Mouse (Mus musculus) limb, embryonic 13.5 days (tissue): ENCODE data around the gene Spata13. TPM values are rescaled to one million over a fixed set of nuclear protein-coding genes. Genes with fewer than 3 reads are reported as not detected.

Experiments
- ATAC-seq: fragments of 200-750 bp; cut with Nextera tagmentation; 2 replicates; pipeline ENCODE4 v1.8.0; 2017; ENCODE audit warnings: low read depth, moderate number of reproducible peaks, moderate TSS enrichment; ENCODE audit not compliant: low FRiP score
- H3K27ac ChIP-seq: fragments of 300-500 bp; sonication (generic); 2 replicates; pipeline ENCODE4 v1.5.1; 2015; ENCODE audit warnings: inconsistent platforms, mild to moderate bottlenecking, moderate library complexity
- H3K27me3 ChIP-seq: fragments of 300-500 bp; sonication (generic); 2 replicates; pipeline ENCODE4 v1.6.1; 2015; ENCODE audit warnings: mild to moderate bottlenecking, inconsistent platforms
- H3K36me3 ChIP-seq: fragments of 300-500 bp; sonication (generic); 2 replicates; pipeline ENCODE4 v1.6.1; 2015; ENCODE audit warnings: inconsistent platforms, mild to moderate bottlenecking, moderate library complexity
- H3K4me1 ChIP-seq: fragments of 300-500 bp; sonication (generic); 2 replicates; pipeline ENCODE4 v1.6.1; 2015; ENCODE audit warnings: inconsistent platforms
- H3K4me2 ChIP-seq: fragments of 300-500 bp; sonication (generic); replicated peaks from 2 replicates; pipeline ENCODE4 v1.6.1; 2015; ENCODE audit warnings: inconsistent platforms, mild to moderate bottlenecking, moderate library complexity
- H3K4me3 ChIP-seq: fragments of 300-500 bp; sonication (generic); 2 replicates; pipeline ENCODE4 v1.5.1; 2015; ENCODE audit warnings: moderate library complexity, mild to moderate bottlenecking, inconsistent platforms
- H3K9ac ChIP-seq: fragments of 300-500 bp; sonication (generic); 2 replicates; pipeline ENCODE4 v1.6.1; 2015; ENCODE audit warnings: mild to moderate bottlenecking, inconsistent platforms
- H3K9me3 ChIP-seq: fragments of 300-500 bp; sonication (generic); 2 replicates; pipeline ENCODE4 v1.6.1; 2016; ENCODE audit warnings: inconsistent platforms
- WGBS: fragments of 180-500 bp; shearing (Covaris S2); methylation state at CpG from one replicate; pipeline ENCODE4 v1.1.7; 2015; 5-methylcytosine and 5-hydroxymethylcytosine counted together
- polyA plus RNA-seq: library from polyadenylated mRNA; unstranded; fragments of >200 nt; fragmentation: Nextera tagmentation; extraction: Ambion mirVana; gene quantifications from 2 replicates; pipeline ENCODE4 v1.2.1, GENCODE M21; 2015

Spata13 gene
- polyA plus RNA-seq, 1 experiment from 2014 or later, result 10.2 TPM

DNA sequence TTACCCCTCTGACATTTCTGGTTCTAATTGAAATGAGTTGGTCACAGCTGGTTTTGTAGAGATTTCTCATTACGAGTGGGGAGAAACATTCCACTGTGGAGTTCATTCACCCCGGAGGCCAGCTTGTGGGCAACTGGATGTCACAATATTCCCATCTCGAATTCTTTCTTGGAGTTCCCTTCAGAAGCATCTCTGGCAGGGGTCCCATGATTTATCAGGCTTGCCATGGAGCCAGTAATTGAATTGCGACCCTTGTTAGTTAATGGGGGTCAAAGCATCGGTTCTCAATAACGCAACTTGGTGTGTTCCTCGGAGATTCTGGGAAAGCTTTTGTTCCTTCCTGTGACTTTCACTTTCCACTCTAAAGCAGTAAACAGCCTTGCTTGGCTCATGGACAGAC, 53.4 kb downstream of the Spata13 start:
- 30% methylated on average over 7 of the region's 7 CpGs for WGBS
- H3K9ac ChIP-seq, result no peak overlapping the region
- H3K4me2 ChIP-seq, result no peak overlapping the region
- ATAC-seq, result no peak
- no peaks in the 10 kb centered on the region for H3K36me3 ChIP-seq
- no peaks in the 10 kb centered on the region for H3K27me3 ChIP-seq
- no peak overlapping the region for H3K4me3 ChIP-seq
- H3K9me3 ChIP-seq, result no peaks in the 10 kb centered on the region
- H3K27ac ChIP-seq, result no peak overlapping the region
- 0 out of 2 replicates have a peak, but pooled peaks cover 1% of the 10 kb centered on the region for H3K4me1 ChIP-seq

DNA sequence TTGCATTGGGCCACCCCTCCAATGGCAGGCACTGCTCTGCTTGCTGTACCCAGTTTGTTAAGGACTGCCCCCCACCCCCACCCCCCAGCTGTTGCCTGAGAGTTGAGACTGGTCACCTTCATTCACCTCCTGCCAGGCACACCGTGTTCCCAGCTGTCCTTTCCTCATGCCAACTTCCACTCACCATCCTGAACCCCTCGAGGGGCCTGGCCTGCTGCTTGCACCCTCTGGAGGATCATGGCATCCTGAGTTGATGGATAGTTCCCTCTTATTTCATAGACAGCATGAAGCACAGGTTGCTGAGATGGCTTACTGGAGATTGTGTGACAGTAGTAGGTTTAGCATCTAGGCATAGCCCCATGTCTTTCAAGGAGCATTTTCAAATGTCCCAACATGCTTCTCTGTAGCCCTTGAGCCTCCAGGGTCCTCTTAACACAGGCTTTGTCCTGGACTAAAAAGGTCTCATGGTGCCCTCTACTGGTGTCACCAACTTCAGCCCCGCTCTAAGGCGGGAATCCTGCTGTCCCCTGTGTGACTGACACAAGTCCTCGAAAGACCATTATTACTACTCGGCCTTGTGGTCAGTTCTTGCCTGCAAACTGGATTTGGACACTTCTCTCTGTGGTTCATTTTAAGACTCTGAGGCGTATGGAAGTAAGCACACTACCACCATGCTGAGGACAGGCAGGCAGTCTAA, 54.9 kb downstream of the Spata13 start:
- Histone ChIP-seq H3K36me3 (no peaks in the 10 kb centered on the region), H3K4me1 (peaks cover 9% of the 10 kb centered on the region; the same call in 1 of the 2 replicates), H3K4me2 (no peak overlapping the region), H3K4me3 (no peak overlapping the region), H3K9me3 (no peaks in the 10 kb centered on the region), H3K27me3 (no peaks in the 10 kb centered on the region), H3K27ac (no peak overlapping the region), H3K9ac (no peak overlapping the region)
- WGBS, result 44% methylated on average over 7 of the region's 7 CpGs
- ATAC-seq, result no peak; the same call in 1 of the 2 replicates

DNA sequence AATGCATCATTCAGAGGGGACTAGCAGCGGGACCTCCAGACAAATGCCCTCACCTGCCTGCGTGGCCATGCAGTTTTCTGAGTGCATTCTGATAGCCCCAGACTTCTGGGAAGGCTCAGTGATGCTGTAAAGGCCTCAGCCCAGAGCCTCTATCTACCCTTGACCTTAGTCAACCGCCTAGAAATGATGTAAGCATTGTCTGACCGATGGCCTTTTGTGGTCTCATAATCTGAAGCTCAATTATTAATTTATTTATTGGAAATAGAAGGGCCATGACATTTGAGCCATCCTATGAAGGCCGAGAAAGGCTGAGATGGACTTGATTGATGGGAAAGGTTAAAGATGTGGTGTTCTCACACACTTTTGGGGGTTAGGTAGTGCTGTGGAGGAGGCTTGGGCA, 56.0 kb downstream of the Spata13 start:
- 88% methylated on average over 5 of the region's 5 CpGs for WGBS
- Histone ChIP-seq H3K4me1 (peaks cover 9% of the 10 kb centered on the region; the same call in 1 of the 2 replicates), H3K27ac (no peak overlapping the region), H3K4me3 (no peak overlapping the region), H3K9ac (no peak overlapping the region), H3K9me3 (no peaks in the 10 kb centered on the region), H3K4me2 (no peak overlapping the region), H3K27me3 (no peaks in the 10 kb centered on the region), H3K36me3 (no peaks in the 10 kb centered on the region)
- ATAC-seq, result no peak

DNA sequence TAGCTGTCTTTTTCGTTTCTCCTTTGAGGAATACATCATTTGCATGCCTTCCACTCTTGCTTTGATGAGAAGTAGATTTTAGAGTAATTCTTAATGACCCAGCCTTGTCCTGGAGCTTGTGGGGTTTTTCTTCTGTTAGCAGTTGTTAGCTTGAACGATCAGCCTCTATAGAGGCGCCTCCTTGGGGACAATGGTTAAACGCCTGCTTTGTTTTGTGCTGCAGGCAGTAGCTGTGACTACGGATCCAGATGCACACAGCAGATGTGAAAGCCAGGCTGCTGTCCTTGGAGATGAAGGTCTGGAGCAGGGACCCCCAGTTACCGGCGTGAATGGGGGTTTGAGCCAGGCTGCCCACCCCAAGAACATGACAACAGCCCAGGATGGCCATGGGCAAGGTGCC, 56.8 kb downstream of the Spata13 start:
- ATAC-seq, result no peak
- H3K4me3 ChIP-seq, result no peak overlapping the region
- H3K4me1 ChIP-seq, result peaks cover 9% of the 10 kb centered on the region; the same call in 1 of the 2 replicates
- no peaks in the 10 kb centered on the region for H3K27me3 ChIP-seq
- H3K27ac ChIP-seq, result no peak overlapping the region
- H3K4me2 ChIP-seq, result no peak overlapping the region
- no peaks in the 10 kb centered on the region for H3K36me3 ChIP-seq
- 76% methylated on average over 7 of the region's 7 CpGs for WGBS
- H3K9me3 ChIP-seq, result no peaks in the 10 kb centered on the region
- no peak overlapping the region for H3K9ac ChIP-seq

DNA sequence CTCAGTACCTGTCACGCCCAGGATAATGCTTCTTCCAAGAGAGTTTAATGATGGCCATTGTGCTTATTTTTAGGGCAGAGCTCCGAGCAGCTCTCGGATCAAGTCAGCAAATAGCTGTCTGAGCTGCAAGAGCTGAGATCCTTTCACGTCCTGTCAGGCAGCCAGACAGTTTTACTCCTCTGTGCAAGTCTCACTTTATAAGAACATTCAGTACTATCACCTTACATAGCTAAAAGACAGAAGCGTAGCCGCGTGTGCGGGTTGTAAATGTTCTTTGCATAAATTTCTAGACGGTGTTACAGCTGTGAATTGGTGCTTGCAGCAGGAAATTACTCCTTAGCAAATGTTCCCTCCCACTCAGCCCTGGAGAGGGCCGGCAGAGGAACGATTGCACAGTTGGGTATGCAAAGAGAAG, 59.3 kb downstream of the Spata13 start:
- Histone ChIP-seq H3K4me1 (peaks cover 9% of the 10 kb centered on the region; the same call in 1 of the 2 replicates), H3K9me3 (no peaks in the 10 kb centered on the region), H3K4me3 (no peak overlapping the region), H3K36me3 (no peaks in the 10 kb centered on the region), H3K9ac (no peak overlapping the region), H3K27ac (no peak overlapping the region), H3K27me3 (no peaks in the 10 kb centered on the region), H3K4me2 (no peak overlapping the region)
- peak; percentile 20; the same call in 1 of the 2 replicates for ATAC-seq
- WGBS, result 26% methylated on average over 11 of the region's 11 CpGs

DNA sequence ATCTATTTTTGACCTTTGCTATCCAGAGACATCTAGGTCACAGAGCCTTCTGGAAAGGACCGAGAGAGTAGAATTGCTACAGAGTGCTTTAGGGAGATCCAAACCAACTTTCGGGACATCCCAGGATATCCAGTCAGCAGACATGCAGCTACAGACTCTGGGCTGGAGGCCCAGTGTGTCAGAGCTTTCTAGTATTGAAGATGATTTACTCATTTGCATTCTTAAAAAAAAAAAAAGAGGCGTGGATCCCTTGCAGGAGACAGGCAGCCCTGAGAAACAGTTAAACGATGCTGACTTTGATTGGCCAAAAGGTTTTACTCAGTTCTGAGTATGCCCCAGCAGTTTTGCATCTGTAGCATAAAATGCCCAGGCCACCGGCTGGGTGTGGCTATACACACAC, 59.9 kb downstream of the Spata13 start:
- Histone ChIP-seq H3K9ac (no peak overlapping the region), H3K27ac (no peak overlapping the region), H3K27me3 (no peaks in the 10 kb centered on the region), H3K9me3 (no peaks in the 10 kb centered on the region), H3K36me3 (no peaks in the 10 kb centered on the region), H3K4me1 (peaks cover 9% of the 10 kb centered on the region; the same call in 1 of the 2 replicates), H3K4me2 (no peak overlapping the region), H3K4me3 (no peak overlapping the region)
- WGBS, result 83% methylated on average over 5 of the region's 5 CpGs
- ATAC-seq, result no peak

DNA sequence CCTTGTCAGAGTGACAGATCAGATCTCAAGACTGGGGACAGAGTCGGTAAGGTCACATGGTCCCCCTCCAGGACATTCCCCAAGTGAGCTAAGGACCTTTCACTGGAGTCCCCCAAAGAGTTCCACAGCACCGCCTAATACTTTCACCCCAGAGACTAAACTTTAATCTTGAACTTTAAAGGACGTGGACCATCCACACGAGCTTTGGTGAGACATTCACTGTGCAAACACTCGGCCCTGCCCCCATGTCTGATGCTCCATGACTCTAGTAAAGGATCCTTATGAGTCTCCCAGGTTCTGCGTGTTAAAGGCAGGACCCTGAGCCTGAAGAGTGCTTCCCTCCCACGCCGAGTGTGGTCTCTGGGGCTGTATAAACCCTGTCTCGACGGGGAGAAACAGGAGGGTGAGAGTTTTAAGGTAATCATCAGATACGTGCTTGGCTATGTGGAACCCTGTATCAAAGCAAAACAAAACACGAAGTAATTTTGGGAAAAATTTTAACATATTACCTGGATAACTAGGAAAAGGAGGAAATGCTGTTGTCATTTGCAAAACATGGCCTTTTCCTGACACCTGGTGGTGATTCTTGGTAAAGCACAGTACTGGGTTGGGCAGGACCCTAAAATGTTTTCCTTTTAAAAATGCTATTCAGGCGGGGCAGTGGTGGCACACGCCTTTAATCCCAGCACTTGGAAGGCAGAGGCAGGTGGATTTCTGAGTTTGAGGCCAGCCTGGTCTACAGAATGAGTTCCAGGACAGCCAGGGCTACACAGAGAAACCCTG, 60.6 kb downstream of the Spata13 start:
- Histone ChIP-seq H3K9me3 (no peaks in the 10 kb centered on the region), H3K4me1 (peaks cover 9% of the 10 kb centered on the region; the same call in 1 of the 2 replicates), H3K27me3 (no peaks in the 10 kb centered on the region), H3K9ac (no peak overlapping the region), H3K27ac (no peak overlapping the region), H3K36me3 (no peaks in the 10 kb centered on the region), H3K4me2 (no peak overlapping the region), H3K4me3 (no peak overlapping the region)
- ATAC-seq, result no peak
- 66% methylated on average over 14 of the region's 14 CpGs for WGBS

DNA sequence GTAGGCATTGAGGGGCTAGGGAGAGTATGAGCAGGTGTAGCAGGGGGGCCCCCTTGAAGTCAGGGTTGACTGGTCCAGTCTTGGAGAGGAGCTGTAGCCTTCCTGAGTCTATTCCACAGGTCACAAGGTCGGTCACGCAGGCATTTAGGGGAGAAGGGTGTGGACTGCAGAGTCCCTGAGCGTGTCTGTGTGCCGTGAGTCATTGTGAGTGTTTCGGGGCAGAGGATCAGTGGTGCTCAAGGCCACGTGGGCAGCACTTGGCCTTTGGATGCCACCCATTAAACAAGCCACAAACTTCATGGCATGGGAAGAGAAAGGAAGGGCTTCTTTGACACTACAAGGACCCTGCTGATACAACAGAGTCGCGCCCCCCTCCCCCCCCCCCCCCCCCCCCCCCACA, 63.5 kb downstream of the Spata13 start:
- Histone ChIP-seq H3K9me3 (no peaks in the 10 kb centered on the region), H3K4me2 (no peak overlapping the region), H3K4me3 (no peak overlapping the region), H3K4me1 (peaks cover 7% of the 10 kb centered on the region; the same call in 1 of the 2 replicates), H3K36me3 (no peaks in the 10 kb centered on the region), H3K27me3 (no peaks in the 10 kb centered on the region), H3K27ac (no peak overlapping the region), H3K9ac (no peak overlapping the region)
- WGBS, result 83% methylated on average over 8 of the region's 8 CpGs
- no peak for ATAC-seq

DNA sequence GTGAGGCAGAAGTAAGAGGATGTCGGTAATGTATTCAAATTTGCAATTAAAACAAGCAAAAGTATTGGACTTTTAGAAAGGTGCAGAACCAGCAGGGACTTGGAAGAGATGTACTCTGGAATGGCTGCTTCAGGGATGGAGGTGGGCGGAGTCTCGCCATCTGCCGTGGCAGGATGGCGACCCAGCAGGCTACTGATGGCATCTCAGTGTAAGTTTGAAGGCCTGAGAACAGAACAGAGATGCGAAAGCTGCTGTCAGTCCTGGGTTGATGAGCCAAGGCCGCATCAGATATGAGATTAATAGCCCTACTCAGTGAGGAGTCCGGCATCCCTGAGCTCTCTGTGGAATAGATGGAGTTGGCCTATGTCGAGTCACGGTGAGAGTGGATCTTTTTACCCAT, 65.2 kb downstream of the Spata13 start:
- Histone ChIP-seq H3K4me3 (no peak overlapping the region), H3K9ac (no peak overlapping the region), H3K36me3 (no peaks in the 10 kb centered on the region), H3K4me1 (peaks cover 6% of the 10 kb centered on the region; the same call in 1 of the 2 replicates), H3K9me3 (no peaks in the 10 kb centered on the region), H3K27me3 (no peaks in the 10 kb centered on the region), H3K4me2 (no peak overlapping the region), H3K27ac (no peak overlapping the region)
- 76% methylated on average over 10 of the region's 10 CpGs for WGBS
- no peak for ATAC-seq

DNA sequence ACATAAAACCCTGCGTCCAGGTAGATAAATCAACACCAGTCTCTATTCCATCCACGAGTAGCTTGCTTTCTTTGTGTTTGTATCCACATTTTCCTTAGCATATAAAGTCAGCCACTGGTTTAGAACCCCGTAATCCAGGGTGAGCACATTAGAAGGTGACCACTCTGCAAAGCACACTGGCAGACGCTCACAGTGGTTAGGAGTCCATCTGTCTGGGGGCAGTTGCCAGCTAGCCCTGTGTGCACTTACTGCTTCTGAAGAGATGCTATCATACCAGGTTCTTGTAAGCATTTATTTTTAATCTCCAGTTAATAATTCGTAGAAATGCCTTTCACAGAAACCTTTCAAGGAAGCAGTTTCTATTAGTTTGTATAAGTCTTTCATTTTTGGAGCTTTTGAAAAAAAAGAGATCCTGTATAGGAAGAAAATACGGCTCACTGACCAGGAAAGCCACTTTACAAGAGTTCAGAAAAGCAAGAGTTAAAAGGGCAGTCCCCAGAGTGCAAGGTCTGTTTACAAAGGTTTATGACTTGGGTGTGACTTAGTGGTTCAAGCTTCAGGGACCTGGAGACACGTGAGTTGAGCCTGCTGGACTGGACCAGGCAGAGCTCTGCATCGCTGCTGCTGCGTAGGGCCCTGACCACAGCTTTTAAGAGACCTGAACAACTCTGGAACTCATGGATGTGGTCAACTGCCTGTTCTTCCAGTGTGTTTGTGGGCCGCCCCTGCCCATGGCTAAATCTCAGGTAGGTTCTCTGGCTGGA, 68.8 kb downstream of the Spata13 start:
- Histone ChIP-seq H3K9ac (no peak overlapping the region), H3K4me2 (no peak overlapping the region), H3K27me3 (no peaks in the 10 kb centered on the region), H3K9me3 (no peaks in the 10 kb centered on the region), H3K4me1 (peaks cover 36% of the 10 kb centered on the region), H3K27ac (no peak overlapping the region), H3K36me3 (no peaks in the 10 kb centered on the region), H3K4me3 (no peak overlapping the region)
- 46% methylated on average over 10 of the region's 10 CpGs for WGBS
- no peak for ATAC-seq

DNA sequence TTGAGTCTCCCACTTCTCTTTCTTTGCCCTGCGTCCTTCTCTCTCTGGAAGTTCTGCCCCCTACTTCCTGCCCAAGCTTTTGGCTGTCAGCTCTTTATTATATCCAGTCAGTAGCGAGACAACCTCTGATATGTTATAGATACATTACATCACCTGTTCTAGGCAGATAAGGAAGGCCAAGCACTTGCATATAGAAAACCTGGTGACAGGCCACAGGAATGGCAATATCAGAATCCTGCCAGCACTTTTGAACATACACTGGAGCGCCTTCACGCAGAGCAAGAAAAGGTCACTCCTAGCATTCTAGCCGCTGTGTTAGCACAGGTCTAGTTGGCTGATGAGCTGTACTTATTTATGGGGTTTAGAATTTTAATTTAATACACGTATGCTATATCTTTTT, 70.7 kb downstream of the Spata13 start:
- ATAC-seq, result no peak
- peaks cover 54% of the 10 kb centered on the region for H3K4me1 ChIP-seq
- 66% methylated on average over 6 of the region's 6 CpGs for WGBS

DNA sequence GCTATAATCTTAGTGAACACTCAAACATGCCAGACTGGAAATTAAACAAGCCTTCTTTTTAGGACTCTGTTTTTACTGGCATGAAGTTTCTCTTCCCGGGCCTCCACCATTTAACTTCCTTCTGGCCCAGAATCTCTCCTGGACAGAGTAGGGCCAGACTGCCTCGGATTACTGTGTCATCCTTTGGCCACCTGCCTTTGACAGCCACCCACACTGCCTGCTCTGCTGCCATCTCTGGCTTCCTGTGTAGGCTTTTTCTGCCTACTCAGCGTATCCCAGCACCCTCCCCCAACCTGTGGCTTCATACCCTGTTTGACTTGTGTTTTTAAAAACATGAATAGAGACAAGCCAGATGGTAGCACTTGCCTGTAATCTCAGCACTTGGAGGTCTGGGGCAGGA, 71.2 kb downstream of the Spata13 start:
- H3K4me1 ChIP-seq, result peaks cover 58% of the 10 kb centered on the region
- H3K27me3 ChIP-seq, result no peaks in the 10 kb centered on the region
- H3K4me2 ChIP-seq, result no peak overlapping the region
- peak overlapping the region; percentile 35; the same call in 1 of the 2 replicates for H3K27ac ChIP-seq
- WGBS, result 47% methylated on average over 3 of the region's 3 CpGs
- H3K9me3 ChIP-seq, result no peaks in the 10 kb centered on the region
- no peak overlapping the region for H3K9ac ChIP-seq
- no peaks in the 10 kb centered on the region for H3K36me3 ChIP-seq
- ATAC-seq, result 0 out of 2 replicates have a peak, but pooled peaks have one; percentile 26
- no peak overlapping the region for H3K4me3 ChIP-seq

More for the DNA sequence above, 70.7 kb downstream of the Spata13 start:
- no peaks in the 10 kb centered on the region for H3K9me3 ChIP-seq
- no peak overlapping the region for H3K4me3 ChIP-seq
- no peak overlapping the region for H3K9ac ChIP-seq
- no peaks in the 10 kb centered on the region for H3K36me3 ChIP-seq
- H3K27me3 ChIP-seq, result no peaks in the 10 kb centered on the region
- no peak overlapping the region for H3K4me2 ChIP-seq
- peak overlapping the region; percentile 35; the same call in 1 of the 2 replicates for H3K27ac ChIP-seq
